Mouse (Mus musculus): ENCODE measurements around the gene Mmp9. TPM values are rescaled to one million over a fixed set of nuclear protein-coding genes. Genes with fewer than 3 reads are reported as not detected.

Gene Mmp9
- polyA plus RNA-seq, 1 experiment: not detected

DNA sequence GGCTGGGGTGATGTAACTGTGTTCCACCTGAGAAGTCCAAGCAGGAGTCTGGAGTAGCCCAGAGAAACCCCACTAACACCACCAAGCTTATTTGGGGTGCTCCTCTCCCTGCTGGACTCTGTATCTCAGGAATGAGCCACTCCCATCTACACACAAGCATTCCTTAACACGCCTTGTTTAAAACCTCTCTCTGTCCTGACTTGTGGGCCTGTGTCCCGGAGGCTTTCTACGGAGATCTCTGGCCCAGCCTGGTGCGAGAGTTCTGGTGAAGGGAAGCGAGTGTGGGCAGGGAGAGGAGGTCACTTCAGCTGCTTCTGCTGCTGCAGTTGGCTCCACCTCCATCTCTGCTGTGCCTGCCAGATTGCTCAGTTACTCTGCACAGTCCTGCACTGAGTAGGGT is 15.6 kb downstream of the Mmp9 start:
- Histone ChIP-seq H3K27me3 (ENCODE audit: control insufficient read depth) (peaks cover 38% of the 10 kb centered on the region), H3K4me3 (replicated peaks) (no peak overlapping the region), H3K9me3 (ENCODE audit: control insufficient read depth, low read length) (peaks cover 12% of the 10 kb centered on the region), H3K4me1 (ENCODE audit: control insufficient read depth) (peaks cover 10% of the 10 kb centered on the region), H3K36me3 (ENCODE audit: control insufficient read depth) (no peaks in the 10 kb centered on the region)
- TF ChIP-seq TAL1 (IDR thresholded peaks at IDR 0.05; ENCODE audit: low read length) (no peak), GATA1 (IDR thresholded peaks at IDR 0.05; ENCODE audit: low read length) (no peak)

DNA sequence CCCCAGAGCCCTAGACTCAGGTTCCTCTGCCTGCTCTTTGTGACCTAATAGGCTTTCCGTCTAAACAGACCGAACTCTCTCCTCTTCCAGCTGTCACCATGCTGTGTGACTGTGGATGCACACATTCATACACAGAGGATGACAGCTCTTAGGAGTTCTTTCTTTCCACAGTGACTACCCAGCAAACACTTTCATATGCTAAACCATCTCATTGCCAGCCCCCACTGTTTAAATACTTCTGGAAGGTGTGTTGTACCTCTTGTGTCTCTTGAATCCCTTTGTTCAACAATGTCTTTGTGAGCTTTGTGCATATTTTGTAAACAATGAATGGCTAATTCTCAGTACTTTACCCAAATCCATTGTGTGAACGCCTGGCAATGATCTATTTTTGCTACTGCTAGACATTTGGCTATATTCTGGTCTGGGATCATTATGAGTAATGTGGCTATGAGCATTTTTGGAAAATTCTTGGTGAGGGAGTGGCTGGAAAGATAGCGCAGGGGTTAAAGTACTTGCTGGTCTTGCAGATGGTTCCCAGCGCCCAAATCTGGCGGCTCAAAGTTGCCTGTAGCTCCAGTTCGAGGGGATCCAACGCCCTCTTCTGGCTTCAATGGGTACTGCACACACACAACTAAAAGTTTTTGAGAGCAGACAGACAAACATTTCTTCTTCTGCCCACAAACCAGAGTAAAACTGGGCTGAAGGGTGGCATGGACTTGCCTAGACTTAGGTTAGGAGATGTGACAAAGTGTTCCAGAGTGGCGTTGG is 17.2 kb downstream of the Mmp9 start:
- TF ChIP-seq TAL1 (IDR thresholded peaks at IDR 0.05; ENCODE audit: low read length) (no peak), GATA1 (IDR thresholded peaks at IDR 0.05; ENCODE audit: low read length) (no peak)
- Histone ChIP-seq H3K4me1 (ENCODE audit: control insufficient read depth) (peaks cover 11% of the 10 kb centered on the region), H3K4me3 (replicated peaks) (no peak overlapping the region), H3K9me3 (ENCODE audit: control insufficient read depth, low read length) (peaks cover 8% of the 10 kb centered on the region), H3K36me3 (ENCODE audit: control insufficient read depth) (no peaks in the 10 kb centered on the region), H3K27me3 (ENCODE audit: control insufficient read depth) (peaks cover 27% of the 10 kb centered on the region)

DNA sequence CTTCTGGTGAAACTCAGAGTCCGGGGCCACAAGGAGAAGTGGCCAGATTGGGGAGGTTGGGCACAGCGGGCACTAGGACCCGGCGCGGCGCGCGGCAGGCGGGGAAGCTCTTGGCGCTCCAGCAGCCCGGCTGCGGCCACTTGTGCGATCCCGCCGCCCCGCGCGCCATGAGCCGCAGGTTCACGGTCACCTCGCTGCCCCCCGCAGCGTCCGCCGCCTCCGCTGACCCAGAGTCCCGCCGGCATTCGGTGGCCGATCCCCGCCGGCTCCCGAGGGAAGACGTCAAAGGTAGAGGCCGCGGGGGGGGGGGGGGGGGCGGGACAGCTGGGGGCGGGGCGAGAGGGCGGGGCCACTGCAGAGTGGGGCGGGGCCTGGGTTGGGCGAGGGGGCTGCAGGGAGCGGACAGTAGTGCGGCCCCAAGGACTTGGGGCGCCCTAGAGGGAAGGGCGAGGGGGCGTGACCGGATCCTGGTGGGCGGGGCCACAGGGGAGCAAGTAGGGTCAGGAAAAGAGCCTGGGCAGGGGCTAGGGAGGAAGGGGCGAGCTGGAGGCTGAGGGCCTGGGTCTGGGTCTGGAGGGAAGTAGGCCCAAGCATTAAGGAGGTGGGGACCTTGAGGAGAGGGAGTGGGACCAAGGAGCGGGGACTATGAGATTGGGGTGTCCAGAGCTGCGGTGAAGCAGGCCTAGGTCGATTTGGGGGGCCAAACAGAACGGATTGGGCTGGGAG is 20.3 kb downstream of the Mmp9 start, which contains the start of gene Slc12a5:
TSS of gene Slc12a5 (plus strand) at position 87 of the 726 bp plus-strand sequence.
- no peaks in the 10 kb centered on the region for H3K36me3 ChIP-seq (ENCODE audit: control insufficient read depth)
- peaks cover 5% of the 10 kb centered on the region; the same call in 1 of the 2 replicates for H3K9me3 ChIP-seq (ENCODE audit: control insufficient read depth, low read length)
- H3K4me1 ChIP-seq (ENCODE audit: control insufficient read depth): peaks cover 8% of the 10 kb centered on the region
- TF ChIP-seq GATA1 (IDR thresholded peaks at IDR 0.05; ENCODE audit: low read length) (no peak), TAL1 (IDR thresholded peaks at IDR 0.05; ENCODE audit: low read length) (no peak)
- H3K4me3 ChIP-seq (replicated peaks): peak within 1 kb of the TSS; percentile 53
- H3K27me3 ChIP-seq (ENCODE audit: control insufficient read depth): peaks cover 26% of the 10 kb centered on the region

DNA sequence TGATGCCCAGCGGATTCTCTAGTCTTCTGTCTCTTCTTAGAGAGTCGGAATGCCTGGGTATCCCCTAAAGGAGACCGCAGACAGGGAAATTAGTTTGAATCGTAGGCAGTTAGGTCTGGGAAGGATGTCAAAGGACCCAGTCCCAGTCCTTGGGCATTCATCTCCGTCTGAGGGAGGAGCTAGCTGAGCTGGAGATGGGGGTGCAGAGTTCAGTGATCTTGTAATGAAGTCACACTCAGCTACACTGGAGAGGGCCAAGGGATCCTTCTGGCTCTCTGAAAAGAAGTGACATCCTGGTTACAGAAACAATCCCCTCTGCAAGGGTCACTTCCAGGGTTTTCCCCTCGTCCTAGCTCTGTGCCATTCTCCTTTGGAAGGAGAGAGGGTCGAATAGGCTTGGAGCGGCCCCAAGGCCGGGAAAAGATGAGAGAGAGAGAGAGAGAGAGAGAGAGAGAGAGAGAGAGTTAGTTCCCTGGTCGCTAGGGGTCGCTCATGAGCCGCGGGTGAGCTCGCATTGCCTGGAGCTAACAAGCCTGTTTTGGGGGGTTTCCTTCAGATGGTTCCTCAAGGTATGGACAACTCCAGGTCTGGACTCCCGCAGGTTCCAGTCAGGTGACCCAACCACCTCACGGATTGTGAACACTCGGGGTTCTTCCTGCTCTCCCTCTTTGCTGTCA is 21.1 kb downstream of the Mmp9 start:
- Histone ChIP-seq H3K27me3 (ENCODE audit: control insufficient read depth) (peaks cover 31% of the 10 kb centered on the region), H3K9me3 (ENCODE audit: control insufficient read depth, low read length) (peaks cover 5% of the 10 kb centered on the region; the same call in 1 of the 2 replicates), H3K4me1 (ENCODE audit: control insufficient read depth) (peaks cover 8% of the 10 kb centered on the region), H3K4me3 (replicated peaks) (no peak overlapping the region), H3K36me3 (ENCODE audit: control insufficient read depth) (no peaks in the 10 kb centered on the region)
- no peak for TF ChIP-seq TAL1 (IDR thresholded peaks at IDR 0.05; ENCODE audit: low read length)

DNA sequence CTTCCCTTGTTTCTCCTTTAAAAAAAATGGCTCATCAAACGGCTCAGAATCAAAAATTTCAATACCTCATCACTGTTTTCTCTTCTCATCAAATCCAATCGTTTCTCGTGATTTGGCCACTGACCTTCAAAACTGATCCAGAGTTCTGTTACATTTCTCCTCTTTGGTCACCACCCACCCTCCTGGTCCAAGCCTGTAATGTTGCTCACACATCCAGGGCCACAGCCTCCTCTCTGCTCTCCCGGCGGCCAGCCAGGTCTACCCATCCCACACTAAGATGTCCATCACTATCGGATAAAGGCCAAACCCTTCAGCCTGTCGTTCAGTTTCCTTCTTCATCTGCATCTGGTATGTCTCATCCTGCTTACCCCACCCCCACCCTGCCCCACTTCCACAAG is 21.6 kb downstream of the Mmp9 start:
- H3K9me3 ChIP-seq (ENCODE audit: control insufficient read depth, low read length): peaks cover 5% of the 10 kb centered on the region; the same call in 1 of the 2 replicates
- H3K27me3 ChIP-seq (ENCODE audit: control insufficient read depth): peaks cover 34% of the 10 kb centered on the region
- H3K4me1 ChIP-seq (ENCODE audit: control insufficient read depth): peaks cover 8% of the 10 kb centered on the region
- no peaks in the 10 kb centered on the region for H3K36me3 ChIP-seq (ENCODE audit: control insufficient read depth)
- no peak overlapping the region for H3K4me3 ChIP-seq (replicated peaks)
- TF ChIP-seq GATA1 (IDR thresholded peaks at IDR 0.05; ENCODE audit: low read length): no peak
- no peak for TF ChIP-seq TAL1 (IDR thresholded peaks at IDR 0.05; ENCODE audit: low read length)

DNA sequence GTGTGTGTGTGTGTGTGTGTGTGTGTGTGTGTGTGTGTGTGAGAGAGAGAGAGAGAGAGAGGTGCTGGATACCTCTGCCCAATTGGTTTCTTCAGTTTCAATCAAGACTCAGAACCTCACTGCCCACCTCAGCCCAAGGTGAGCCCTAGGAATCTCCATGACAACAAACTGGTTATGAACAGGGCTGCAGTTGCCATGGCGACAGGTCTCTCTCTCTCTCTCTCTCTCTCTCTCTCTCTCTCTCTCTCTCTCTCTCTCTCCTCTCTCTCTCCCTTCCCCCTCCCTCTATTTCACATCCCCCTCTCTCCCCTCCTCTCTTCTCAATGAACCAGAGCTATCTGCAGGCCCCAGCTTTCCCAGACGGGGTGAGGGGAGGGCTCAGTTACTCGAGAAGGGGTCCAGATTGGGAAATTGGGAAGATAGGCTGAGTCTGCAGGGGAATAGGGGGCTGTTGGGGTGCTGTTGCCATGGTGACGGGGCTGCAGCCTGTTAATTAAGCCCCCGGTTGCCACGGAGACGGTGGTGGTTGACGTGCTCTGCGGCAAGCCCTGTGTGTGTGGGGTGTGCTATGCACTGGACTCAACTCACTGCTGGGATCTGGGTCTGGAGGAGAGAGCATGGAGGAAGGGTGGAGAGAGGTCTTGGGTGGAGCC is 23.8 kb downstream of the Mmp9 start:
- Histone ChIP-seq H3K4me3 (replicated peaks) (no peak overlapping the region), H3K36me3 (ENCODE audit: control insufficient read depth) (no peaks in the 10 kb centered on the region), H3K27me3 (ENCODE audit: control insufficient read depth) (peaks cover 56% of the 10 kb centered on the region), H3K4me1 (ENCODE audit: control insufficient read depth) (peaks cover 8% of the 10 kb centered on the region), H3K9me3 (ENCODE audit: control insufficient read depth, low read length) (no peaks in the 10 kb centered on the region)
- TF ChIP-seq GATA1 (IDR thresholded peaks at IDR 0.05; ENCODE audit: low read length) (no peak), TAL1 (IDR thresholded peaks at IDR 0.05; ENCODE audit: low read length) (no peak)

DNA sequence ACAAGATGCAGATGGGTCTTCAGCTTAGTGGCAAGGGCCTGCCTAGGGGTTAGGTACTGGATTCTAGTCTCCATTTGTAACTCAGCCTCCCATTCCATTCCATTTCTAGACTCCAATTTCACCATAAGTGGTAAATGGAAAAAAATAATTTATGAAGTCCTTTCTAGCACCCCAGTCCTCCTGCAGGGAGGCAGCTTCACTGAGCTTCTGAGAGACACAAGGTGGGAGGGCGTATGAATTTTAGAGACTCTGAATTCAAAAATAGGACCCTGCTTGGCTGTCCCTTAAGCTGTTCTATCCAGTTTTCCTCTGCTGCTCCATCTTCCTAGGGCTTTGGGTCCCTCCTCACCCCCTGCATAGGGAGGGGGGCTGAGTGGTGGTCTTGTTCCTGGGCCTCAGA is 24.4 kb downstream of the Mmp9 start:
- Histone ChIP-seq H3K4me1 (ENCODE audit: control insufficient read depth) (peaks cover 8% of the 10 kb centered on the region), H3K36me3 (ENCODE audit: control insufficient read depth) (no peaks in the 10 kb centered on the region), H3K9me3 (ENCODE audit: control insufficient read depth, low read length) (no peaks in the 10 kb centered on the region), H3K4me3 (replicated peaks) (no peak overlapping the region), H3K27me3 (ENCODE audit: control insufficient read depth) (peaks cover 61% of the 10 kb centered on the region)
- TF ChIP-seq GATA1 (IDR thresholded peaks at IDR 0.05; ENCODE audit: low read length): no peak
- TF ChIP-seq TAL1 (IDR thresholded peaks at IDR 0.05; ENCODE audit: low read length): no peak

DNA sequence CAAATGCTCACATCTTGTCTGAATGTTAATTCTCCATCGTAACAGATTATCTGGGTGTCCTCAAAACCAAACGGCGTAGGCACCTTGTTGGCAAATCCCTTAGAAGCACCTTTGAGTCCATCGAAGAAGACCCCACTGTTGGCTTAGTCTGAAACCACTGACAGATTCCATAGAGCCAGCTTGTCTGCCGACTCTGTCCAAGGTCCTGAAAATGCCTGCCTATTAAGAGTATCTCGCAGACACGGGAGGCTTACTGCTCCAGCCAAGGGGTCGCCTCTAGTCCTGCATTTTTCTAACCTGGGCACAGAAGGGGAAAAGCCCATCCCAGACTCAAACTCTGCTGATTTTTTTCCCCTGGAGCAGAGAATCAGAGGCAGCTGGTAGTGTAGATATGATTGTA is 25.8 kb downstream of the Mmp9 start:
- no peak overlapping the region for H3K4me3 ChIP-seq (replicated peaks)
- H3K27me3 ChIP-seq (ENCODE audit: control insufficient read depth): peaks cover 63% of the 10 kb centered on the region
- TF ChIP-seq GATA1 (IDR thresholded peaks at IDR 0.05; ENCODE audit: low read length): no peak
- TF ChIP-seq TAL1 (IDR thresholded peaks at IDR 0.05; ENCODE audit: low read length): no peak
- H3K4me1 ChIP-seq (ENCODE audit: control insufficient read depth): no peaks in the 10 kb centered on the region; the same call in 1 of the 2 replicates
- H3K36me3 ChIP-seq (ENCODE audit: control insufficient read depth): no peaks in the 10 kb centered on the region
- no peaks in the 10 kb centered on the region for H3K9me3 ChIP-seq (ENCODE audit: control insufficient read depth, low read length)
